Mouse (Mus musculus): ENCODE measurements around the gene Aim2.

Gene Aim2

GRCm38 (mm10) chr1:173348527-173348926 is 2.2 kb upstream of the Aim2 start:
- DNase-seq = no peak

GRCm38 (mm10) chr1:173349192-173349591 is 1.5 kb upstream of the Aim2 start:
- no peak for DNase-seq

GRCm38 (mm10) chr1:173349946-173350345 is 733 bp upstream of the Aim2 start:
- peak; percentile 94 for DNase-seq

GRCm38 (mm10) chr1:173355107-173355846 is 4.6 kb downstream of the Aim2 start:
- peak; percentile 41 for DNase-seq

GRCm38 (mm10) chr1:173356699-173357098 is 6.0 kb downstream of the Aim2 start:
- DNase-seq = no peak

GRCm38 (mm10) chr1:173357799-173358198 is 7.1 kb downstream of the Aim2 start:
- no peak for DNase-seq

GRCm38 (mm10) chr1:173359590-173360290 is 9.1 kb downstream of the Aim2 start:
- peak; percentile 14 for DNase-seq

- DNase-seq = peak; percentile 57
These were observed 11.0 kb downstream of the Aim2 start for GRCm38 (mm10) chr1:173361651-173362050.

GRCm38 (mm10) chr1:173363436-173363835 is 12.8 kb downstream of the Aim2 start:
- peak; percentile 12 for DNase-seq

- DNase-seq = peak; percentile 59
These were observed 13.6 kb downstream of the Aim2 start for GRCm38 (mm10) chr1:173364125-173364800.

- peak; percentile 87 for DNase-seq
These were observed 15.3 kb downstream of the Aim2 start for GRCm38 (mm10) chr1:173365970-173366409.

- peak; percentile 82 for DNase-seq
These were observed 16.1 kb downstream of the Aim2 start for GRCm38 (mm10) chr1:173366701-173367355.

- DNase-seq = peak; percentile 94
These were observed 16.8 kb downstream of the Aim2 start, which contains the start of gene Cadm3 for GRCm38 (mm10) chr1:173367356-173368046. TSS of gene Cadm3 (minus strand) at chr1:173367695.

GRCm38 (mm10) chr1:173369611-173370010 is 18.9 kb downstream of the Aim2 start:
- DNase-seq = peak; percentile 28

- DNase-seq = peak; percentile 65
These were observed 19.8 kb downstream of the Aim2 start for GRCm38 (mm10) chr1:173370456-173370855.

- peak; percentile 53 for DNase-seq
These were observed 20.9 kb downstream of the Aim2 start for GRCm38 (mm10) chr1:173371586-173371985.

GRCm38 (mm10) chr1:173374020-173374419 is 23.3 kb downstream of the Aim2 start:
- no peak for DNase-seq

- peak; percentile 81 for DNase-seq
These were observed 26.9 kb downstream of the Aim2 start for GRCm38 (mm10) chr1:173377380-173378112.

- peak; percentile 66 for DNase-seq
These were observed 30.8 kb downstream of the Aim2 start for GRCm38 (mm10) chr1:173381436-173381835.

- DNase-seq = peak; percentile 61
These were observed 38.8 kb downstream of the Aim2 start for GRCm38 (mm10) chr1:173389431-173389830.

- peak; percentile 58 for DNase-seq
These were observed 39.3 kb downstream of the Aim2 start for GRCm38 (mm10) chr1:173389901-173390401.

All from heart, adult 11 months (tissue).